Mouse (Mus musculus) testis, postnatal 14 days (tissue): Measurements from ENCODE around the gene Cmpk1.
A peak's percentile ranks its signal among the peaks of the same experiment; 100 is the strongest.

Experiments
- DNase-seq: peaks from one replicate; pipeline ENCODE4 v3.0.0; 2021; ENCODE audit warnings: low spot score

Cmpk1 gene

GRCm38 (mm10) chr4:114945021-114945420 is 42.0 kb downstream of the Cmpk1 start:
- DNase-seq: no peak

- no peak for DNase-seq
These were observed 44.5 kb downstream of the Cmpk1 start for GRCm38 (mm10) chr4:114942583-114942982.

GRCm38 (mm10) chr4:114942112-114942511 is 44.9 kb downstream of the Cmpk1 start:
- DNase-seq: no peak

DNA sequence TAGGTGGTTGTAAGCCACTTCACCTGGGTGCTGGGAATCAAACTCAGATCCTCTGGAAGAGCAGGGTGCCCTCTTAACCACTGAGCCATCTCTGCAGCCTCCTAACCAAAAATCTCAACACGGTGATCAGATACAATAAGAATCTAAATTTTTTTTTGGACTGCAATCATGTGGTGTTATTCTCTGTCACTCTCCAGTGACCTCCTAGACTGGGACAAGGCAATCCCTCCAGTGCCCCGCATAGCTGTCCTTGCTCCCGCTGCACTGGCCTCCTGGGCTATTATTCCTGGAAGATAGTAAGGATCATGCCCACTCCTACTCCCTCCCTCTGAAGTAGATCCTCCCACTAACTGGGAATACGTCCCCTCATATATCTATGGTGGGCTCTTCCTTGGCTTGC is 45.7 kb downstream of the Cmpk1 start:
- no peak for DNase-seq

- DNase-seq: no peak
These were observed 48.8 kb downstream of the Cmpk1 start for GRCm38 (mm10) chr4:114938248-114938647.

GRCm38 (mm10) chr4:114937459-114938047 is 49.5 kb downstream of the Cmpk1 start:
- no peak for DNase-seq

GRCm38 (mm10) chr4:114934188-114934587 is 52.9 kb downstream of the Cmpk1 start:
- DNase-seq: no peak

DNA sequence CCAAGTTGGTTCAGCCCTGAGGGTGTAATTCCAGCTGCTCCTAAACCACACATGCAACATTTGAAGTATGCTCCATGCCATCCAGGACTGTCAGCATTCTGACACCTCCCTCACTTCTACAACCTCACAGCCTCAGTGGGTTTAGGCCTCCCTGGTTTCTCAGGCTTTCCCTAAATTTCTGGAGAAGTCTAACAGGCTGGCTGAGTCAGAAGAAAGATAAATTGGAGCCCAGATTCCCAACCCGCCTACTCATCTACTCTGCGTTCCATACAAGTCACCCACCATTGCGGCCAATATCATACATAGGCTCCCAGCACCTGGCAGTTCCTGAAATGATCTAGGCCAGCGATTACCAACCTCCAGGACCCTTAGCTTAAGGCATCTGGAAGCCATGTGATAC is 54.3 kb downstream of the Cmpk1 start:
- DNase-seq: no peak

- DNase-seq: no peak
These were observed 57.9 kb downstream of the Cmpk1 start for GRCm38 (mm10) chr4:114929155-114929554.

DNA sequence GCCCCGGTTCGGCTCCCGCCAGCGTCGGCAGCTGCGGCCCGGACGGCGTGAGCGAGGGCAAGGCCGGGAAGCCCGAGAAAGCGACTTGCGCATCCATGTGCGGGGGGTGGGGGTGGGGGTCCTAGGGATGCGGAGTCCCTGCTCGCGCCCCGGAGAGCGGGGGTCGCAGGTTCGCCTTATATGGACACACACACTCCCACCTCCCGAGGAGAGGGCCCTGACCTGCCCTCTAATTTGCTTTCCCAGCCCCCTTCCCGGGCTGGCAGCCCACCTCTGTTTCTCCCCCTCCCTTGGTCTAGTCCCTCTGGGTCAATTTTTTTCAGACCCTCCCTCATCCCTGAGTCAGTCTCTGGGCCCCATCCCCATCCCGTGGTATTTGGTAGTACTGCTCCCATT is 61.1 kb downstream of the Cmpk1 start, which contains the start of gene Foxe3:
Gene Foxe3, minus strand, starts transcription at position 97 of the 396 bp plus-strand sequence.
- DNase-seq: no peak

- peak; percentile 40 for DNase-seq
These were observed 61.8 kb downstream of the Cmpk1 start for GRCm38 (mm10) chr4:114924971-114925916.

GRCm38 (mm10) chr4:114917091-114917490 is 70.0 kb downstream of the Cmpk1 start:
- DNase-seq: no peak

GRCm38 (mm10) chr4:114916056-114916455 is 71.0 kb downstream of the Cmpk1 start:
- DNase-seq: no peak

- DNase-seq: peak; percentile 63
These were observed 73.5 kb downstream of the Cmpk1 start for GRCm38 (mm10) chr4:114913594-114913962.

GRCm38 (mm10) chr4:114912705-114913593 is 74.1 kb downstream of the Cmpk1 start:
- DNase-seq: no peak

DNA sequence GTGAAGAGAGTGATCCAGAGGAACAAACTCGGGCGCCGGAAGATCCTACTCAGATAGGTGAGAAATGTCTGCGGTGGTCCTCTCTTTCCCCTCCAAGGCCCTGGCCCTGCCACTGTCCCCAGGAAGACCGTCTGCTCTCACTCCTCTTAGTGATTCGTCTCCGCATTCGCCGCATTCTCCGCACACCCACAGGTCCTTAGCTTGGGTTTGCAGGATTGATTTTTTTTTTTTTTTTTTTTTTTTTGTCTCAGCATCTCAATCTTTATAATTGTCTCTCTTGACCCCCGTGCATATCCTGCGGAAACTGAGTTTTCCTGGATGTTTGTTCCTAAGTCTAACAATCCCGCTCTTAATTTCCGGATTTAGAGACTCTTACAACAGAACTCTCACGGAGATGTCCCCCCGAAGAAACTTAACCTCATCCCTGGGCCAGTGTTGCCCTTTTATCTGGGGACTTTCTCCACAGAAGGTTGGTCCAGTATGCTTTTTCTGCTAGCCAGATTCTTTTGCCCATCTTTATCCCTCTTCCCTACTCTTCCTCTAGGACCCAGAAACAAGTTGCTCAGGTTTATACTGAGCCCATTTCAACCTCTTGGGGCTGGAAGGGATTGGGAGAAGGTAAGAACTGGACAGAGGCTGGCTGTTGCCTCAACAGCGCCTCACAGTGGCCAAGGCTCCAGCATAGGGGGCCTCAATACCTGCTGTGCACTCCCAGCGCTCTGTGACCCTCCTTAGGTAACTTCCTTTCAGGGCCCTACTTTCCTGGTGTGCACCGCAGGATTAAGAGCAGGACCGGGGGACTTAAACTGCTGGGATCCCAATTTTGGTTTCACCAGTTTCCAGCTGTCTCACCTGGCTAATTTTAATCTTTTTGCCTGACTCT is 77.2 kb downstream of the Cmpk1 start:
- DNase-seq: peak; percentile 42
